Mouse (Mus musculus) neural tube, embryonic 15.5 days (tissue): ENCODE measurements at regions not wholly inside any gene's neighbourhood (a gene's known extent, or its start where the extent isn't known, plus 50 kb on each side); places are given as distances from the start of the nearest gene placed in this dataset.

Experiments used
- ATAC-seq: fragments of 200-750 bp; cut with Nextera tagmentation; 2 replicates; pipeline ENCODE4 v1.8.0; 2017; ENCODE audit warnings: mild to moderate bottlenecking, moderate TSS enrichment, moderate library complexity; ENCODE audit not compliant: low FRiP score
- H3K27ac ChIP-seq: fragments of 300-500 bp; sonication (generic); replicated peaks from 2 replicates; pipeline ENCODE4 v1.5.1; 2015; ENCODE audit warnings: mild to moderate bottlenecking, inconsistent platforms
- H3K27me3 ChIP-seq: fragments of 300-500 bp; sonication (generic); replicated peaks from 2 replicates; pipeline ENCODE4 v1.6.1; 2015; ENCODE audit warnings: inconsistent platforms
- H3K36me3 ChIP-seq: fragments of 300-500 bp; sonication (generic); 2 replicates; pipeline ENCODE4 v1.6.1; 2015; ENCODE audit warnings: inconsistent platforms
- H3K4me1 ChIP-seq: fragments of 300-500 bp; sonication (generic); 2 replicates; pipeline ENCODE4 v1.6.1; 2015; ENCODE audit warnings: inconsistent platforms
- H3K4me2 ChIP-seq: fragments of 300-500 bp; sonication (generic); 2 replicates; pipeline ENCODE4 v1.6.1; 2015; ENCODE audit warnings: inconsistent platforms, mild to moderate bottlenecking, moderate library complexity
- H3K4me3 ChIP-seq: fragments of 300-500 bp; sonication (generic); replicated peaks from 2 replicates; pipeline ENCODE4 v1.5.1; 2015; ENCODE audit warnings: mild to moderate bottlenecking, inconsistent platforms
- H3K9ac ChIP-seq: fragments of 300-500 bp; sonication (generic); replicated peaks from 2 replicates; pipeline ENCODE4 v1.6.1; 2015; ENCODE audit warnings: mild to moderate bottlenecking, inconsistent platforms
- H3K9me3 ChIP-seq: fragments of 300-500 bp; sonication (generic); replicated peaks from 2 replicates; pipeline ENCODE4 v1.6.1; 2016; ENCODE audit warnings: inconsistent platforms
- WGBS: fragments of 180-500 bp; shearing (Covaris S2); methylation state at CpG from one replicate; pipeline ENCODE4 v1.1.7; 2015; ENCODE audit warnings: mixed read lengths; 5-methylcytosine and 5-hydroxymethylcytosine counted together

GRCm38 (mm10) chr2:95232135-95232772, 794.3 kb upstream of the Api5 start:
- H3K36me3 ChIP-seq: no peaks in the 10 kb centered on the region

GRCm38 (mm10) chr2:95231739-95232134, 793.8 kb upstream of the Api5 start:
- Histone ChIP-seq H3K9me3 (no peaks in the 10 kb centered on the region), H3K27me3 (no peaks in the 10 kb centered on the region), H3K36me3 (no peaks in the 10 kb centered on the region), H3K9ac (no peak overlapping the region), H3K27ac (no peak overlapping the region), H3K4me1 (peaks cover 17% of the 10 kb centered on the region), H3K4me3 (no peak overlapping the region), H3K4me2 (peak overlapping the region; percentile 57; the same call in 1 of the 2 replicates)
- 29% methylated on average over 9 of the region's 9 CpGs for WGBS
- peak; percentile 51; the same call in 1 of the 2 replicates for ATAC-seq

More at GRCm38 (mm10) chr2:95232135-95232772, 794.3 kb upstream of the Api5 start:
- H3K9ac ChIP-seq: peak overlapping the region; percentile 20; the same call in 1 of the 2 replicates
- H3K4me3 ChIP-seq: peak overlapping the region; percentile 28
- H3K4me1 ChIP-seq: peaks cover 17% of the 10 kb centered on the region
- WGBS: 2% methylated on average over 15 of the region's 15 CpGs
- H3K27me3 ChIP-seq: no peaks in the 10 kb centered on the region
- no peaks in the 10 kb centered on the region for H3K9me3 ChIP-seq
- peak overlapping the region; percentile 41 for H3K27ac ChIP-seq
- H3K4me2 ChIP-seq: peak overlapping the region; percentile 57
- peak; percentile 93 for ATAC-seq

- no peak overlapping the region for H3K4me2 ChIP-seq
- no peaks in the 10 kb centered on the region for H3K27me3 ChIP-seq
- H3K27ac ChIP-seq: no peak overlapping the region
- no peak overlapping the region for H3K9ac ChIP-seq
- H3K36me3 ChIP-seq: no peaks in the 10 kb centered on the region
- 94% methylated on average over 2 of the region's 2 CpGs for WGBS
- no peak overlapping the region for H3K4me3 ChIP-seq
- H3K4me1 ChIP-seq: peaks cover 17% of the 10 kb centered on the region
- ATAC-seq: no peak
- H3K9me3 ChIP-seq: no peaks in the 10 kb centered on the region
Observed at GRCm38 (mm10) chr2:95229386-95229785, 791.5 kb upstream of the Api5 start.

- Histone ChIP-seq H3K4me2 (no peak overlapping the region), H3K27ac (no peak overlapping the region), H3K4me1 (peaks cover 4% of the 10 kb centered on the region; the same call in 1 of the 2 replicates), H3K9me3 (no peaks in the 10 kb centered on the region), H3K36me3 (no peaks in the 10 kb centered on the region), H3K9ac (no peak overlapping the region), H3K4me3 (no peak overlapping the region), H3K27me3 (no peaks in the 10 kb centered on the region)
- 8% methylated on average over 4 of the region's 4 CpGs for WGBS
- ATAC-seq: no peak
Observed at GRCm38 (mm10) chr2:95210216-95210941, 772.4 kb upstream of the Api5 start.
